ENCODE assay signal across 12 mouse cellular contexts in genomic region chr9:47642663-47643062, GRCm38 (mm10).
DNase-seq lines count a peak whose midpoint lies in the region; ATAC-seq and TF ChIP-seq lines count a peak whose summit lies in the region.
"Had no signal": no experiment of that assay in that cellular context is flagged by ENCODE, and none has a peak within 500 bp of the region (broad histone marks: within the 10 kb centered on the region; RNA-seq: fewer than 3 reads in every experiment).

No protein-coding gene starts in this region.

- no peak overlapping the region for H3K9ac ChIP-seq in intestine, embryonic 15.5 days
- H3K9ac ChIP-seq in intestine, postnatal 0 days (ENCODE audit: low read depth, low read length) = no peak overlapping the region
- H3K9ac ChIP-seq: liver, embryonic 13.5 days had no signal

- H3K9me3 ChIP-seq in intestine, embryonic 15.5 days = no peaks in the 10 kb centered on the region
- no peaks in the 10 kb centered on the region for H3K9me3 ChIP-seq in intestine, postnatal 0 days (ENCODE audit: control insufficient read depth)
- H3K9me3 ChIP-seq: liver, embryonic 13.5 days; midbrain, embryonic 10.5 days had no signal

- no peaks in the 10 kb centered on the region for H3K27me3 ChIP-seq in intestine, embryonic 15.5 days (replicated peaks)
- no peaks in the 10 kb centered on the region for H3K27me3 ChIP-seq in intestine, postnatal 0 days (replicated peaks; ENCODE audit: control insufficient read depth, insufficient read depth, low read length)
- H3K27me3 ChIP-seq: liver, embryonic 13.5 days had no signal

- H3K4me3 ChIP-seq in intestine, embryonic 15.5 days (replicated peaks) = no peak overlapping the region
- H3K4me3 ChIP-seq in intestine, postnatal 0 days (ENCODE audit: low read depth, low read length) = no peak overlapping the region
- H3K4me3 ChIP-seq: liver, embryonic 13.5 days; midbrain, embryonic 10.5 days had no signal

- 38% methylated on average over 4 of the region's 4 CpGs for WGBS in intestine, embryonic 15.5 days
- 50% methylated on average over 4 of the region's 4 CpGs for WGBS in intestine, postnatal 0 days

- peak; percentile 53 for DNase-seq in embryo, embryonic 10.5 days (ENCODE audit: low spot score)
- DNase-seq in kidney, postnatal 10 days = peak; percentile 77
- peak; percentile 73 for DNase-seq in lung, postnatal 10 days
- DNase-seq in adrenal gland, postnatal 25 days = no peak
- no peak for DNase-seq in adrenal gland, postnatal 10 days
- DNase-seq: cerebellum, postnatal 14 days; heart, postnatal 36 days; liver, embryonic 13.5 days; thymus, postnatal 4 days had no signal

- no peak overlapping the region for H3K27ac ChIP-seq in intestine, embryonic 15.5 days
- no peak overlapping the region for H3K27ac ChIP-seq in intestine, postnatal 0 days (ENCODE audit: low read depth, low read length)
- H3K27ac ChIP-seq: liver, embryonic 13.5 days; midbrain, embryonic 10.5 days had no signal

- 0 out of 2 replicates have a peak, but pooled peaks have one; percentile 39 for ATAC-seq in intestine, embryonic 15.5 days
- ATAC-seq in intestine, postnatal 0 days = no peak

- no peak overlapping the region for H3K4me2 ChIP-seq in intestine, embryonic 15.5 days (replicated peaks)
- no peak overlapping the region for H3K4me2 ChIP-seq in intestine, postnatal 0 days (replicated peaks; ENCODE audit: low read depth)
- H3K4me2 ChIP-seq: liver, embryonic 13.5 days had no signal

- H3K4me1 ChIP-seq in intestine, embryonic 15.5 days (replicated peaks) = peaks cover 4% of the 10 kb centered on the region; the same call in 1 of the 2 replicates
- no peaks in the 10 kb centered on the region for H3K4me1 ChIP-seq in intestine, postnatal 0 days (replicated peaks; ENCODE audit: control insufficient read depth, insufficient read depth, low read length)
- H3K4me1 ChIP-seq: liver, embryonic 13.5 days had no signal

- TF ChIP-seq CTCF in intestine, postnatal 0 days (IDR thresholded peaks at IDR 0.05; ENCODE audit: low read depth) = no peak

- no peaks in the 10 kb centered on the region for H3K36me3 ChIP-seq in intestine, embryonic 15.5 days
- no peaks in the 10 kb centered on the region for H3K36me3 ChIP-seq in intestine, postnatal 0 days (ENCODE audit: control insufficient read depth, insufficient read depth)
- H3K36me3 ChIP-seq: liver, embryonic 13.5 days; midbrain, embryonic 10.5 days had no signal

Comparison
In these comparisons a context has a peak if more than half of its experiments do, and no peak if none do; other contexts are left out.
1. DNase-seq: peak in embryo, embryonic 10.5 days (single experiment), kidney, postnatal 10 days (single experiment) and lung, postnatal 10 days (single experiment); none in adrenal gland, postnatal 25 days (single experiment) and adrenal gland, postnatal 10 days (single experiment).